23 mouse cellular contexts compared by ENCODE assay signal in the genomic region with DNA sequence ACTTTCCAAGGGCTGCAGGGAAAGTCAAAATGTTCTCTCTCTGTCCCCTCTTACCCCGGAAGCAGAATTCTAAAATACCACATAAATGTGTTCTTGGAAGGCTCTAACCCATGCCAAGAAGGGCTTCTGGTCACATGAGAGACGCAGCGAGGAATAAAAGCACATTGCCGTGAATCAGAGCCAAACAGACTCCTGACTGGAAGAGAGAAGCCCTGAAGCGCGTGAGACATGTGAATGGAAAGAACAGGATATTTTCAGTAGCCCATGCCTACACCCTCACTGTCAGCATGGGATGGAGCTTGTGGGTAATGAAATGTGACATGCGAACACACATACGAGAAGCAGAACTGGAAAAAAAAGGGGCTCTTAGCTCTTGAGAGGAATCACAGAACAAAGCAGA.
DNase-seq lines count a peak whose midpoint lies in the region; ATAC-seq and TF ChIP-seq lines count a peak whose summit lies in the region.
"Had no signal": no experiment of that assay in that cellular context is flagged by ENCODE, and none has a peak within 500 bp of the region (broad histone marks: within the 10 kb centered on the region; RNA-seq: fewer than 3 reads in every experiment).

No protein-coding gene starts in this region.

- no peak overlapping the region for H3K4me3 ChIP-seq in embryonic facial prominence, embryonic 14.5 days (ENCODE audit: low read depth, low read length)
- no peak overlapping the region for H3K4me3 ChIP-seq in embryonic facial prominence, embryonic 10.5 days
- no peak overlapping the region for H3K4me3 ChIP-seq in kidney, adult 2 months (ENCODE audit: insufficient read depth, low read depth, low read length)
- H3K4me3 ChIP-seq in lung, embryonic 14.5 days (ENCODE audit: low read depth, low read length), result no peak overlapping the region
- H3K4me3 ChIP-seq in limb, embryonic 10.5 days, result no peak overlapping the region
- H3K4me3 ChIP-seq: embryonic facial prominence, embryonic 15.5 days; erythroblast, embryonic 14.5 days; forebrain, embryonic 10.5 days; forebrain, embryonic 15.5 days; hindbrain, embryonic 13.5 days had no signal

- no peaks in the 10 kb centered on the region for H3K36me3 ChIP-seq in embryonic facial prominence, embryonic 14.5 days (ENCODE audit: control insufficient read depth, insufficient read depth, low read length)
- H3K36me3 ChIP-seq in embryonic facial prominence, embryonic 10.5 days (replicated peaks), result no peaks in the 10 kb centered on the region
- H3K36me3 ChIP-seq in kidney, adult 2 months (ENCODE audit: control insufficient read depth, insufficient read depth, low read length), result no peaks in the 10 kb centered on the region
- H3K36me3 ChIP-seq in lung, embryonic 14.5 days (ENCODE audit: insufficient read depth), result no peaks in the 10 kb centered on the region
- H3K36me3 ChIP-seq in limb, embryonic 10.5 days, result no peaks in the 10 kb centered on the region
- H3K36me3 ChIP-seq: embryonic facial prominence, embryonic 15.5 days; forebrain, embryonic 10.5 days; forebrain, embryonic 15.5 days; G1E; hindbrain, embryonic 13.5 days had no signal

- no peak for ATAC-seq in embryonic facial prominence, embryonic 14.5 days (ENCODE audit: low read depth)
- ATAC-seq in lung, embryonic 14.5 days (ENCODE audit: insufficient read depth), result no peak
- ATAC-seq: CD4-positive, CD25-positive, alpha-beta regulatory T cell, adult 4 months; forebrain, embryonic 15.5 days; hindbrain, postnatal 0 days had no signal

- H3K27ac ChIP-seq in embryonic facial prominence, embryonic 14.5 days (replicated peaks; ENCODE audit: low read depth, low read length), result no peak overlapping the region
- H3K27ac ChIP-seq in embryonic facial prominence, embryonic 10.5 days (replicated peaks), result no peak overlapping the region
- H3K27ac ChIP-seq in kidney, adult 2 months (ENCODE audit: insufficient read depth, low read depth, low read length), result no peak overlapping the region
- H3K27ac ChIP-seq in lung, embryonic 14.5 days (ENCODE audit: low read depth), result no peak overlapping the region
- H3K27ac ChIP-seq in limb, embryonic 10.5 days, result no peak overlapping the region
- H3K27ac ChIP-seq: embryonic facial prominence, embryonic 15.5 days; forebrain, embryonic 10.5 days; forebrain, embryonic 15.5 days; hindbrain, embryonic 13.5 days; hindbrain, postnatal 0 days had no signal

- H3K27me3 ChIP-seq in embryonic facial prominence, embryonic 14.5 days (replicated peaks; ENCODE audit: control insufficient read depth, insufficient read depth, low read length), result no peaks in the 10 kb centered on the region
- no peaks in the 10 kb centered on the region for H3K27me3 ChIP-seq in embryonic facial prominence, embryonic 10.5 days (replicated peaks; ENCODE audit: low read depth, poor library complexity, severe bottlenecking)
- no peaks in the 10 kb centered on the region for H3K27me3 ChIP-seq in kidney, adult 2 months (replicated peaks; ENCODE audit: control insufficient read depth, insufficient read depth, low read length)
- H3K27me3 ChIP-seq in lung, embryonic 14.5 days (ENCODE audit: insufficient read depth, low read length), result no peaks in the 10 kb centered on the region
- no peaks in the 10 kb centered on the region for H3K27me3 ChIP-seq in limb, embryonic 10.5 days (ENCODE audit: low read depth, poor library complexity, severe bottlenecking)
- H3K27me3 ChIP-seq: embryonic facial prominence, embryonic 15.5 days; forebrain, embryonic 15.5 days; hindbrain, embryonic 13.5 days had no signal

- no peaks in the 10 kb centered on the region for H3K9me3 ChIP-seq in embryonic facial prominence, embryonic 14.5 days (ENCODE audit: control insufficient read depth, low read length)
- no peaks in the 10 kb centered on the region for H3K9me3 ChIP-seq in embryonic facial prominence, embryonic 10.5 days
- H3K9me3 ChIP-seq in lung, embryonic 14.5 days (ENCODE audit: low read depth, low read length), result no peaks in the 10 kb centered on the region
- H3K9me3 ChIP-seq in limb, embryonic 10.5 days (replicated peaks), result no peaks in the 10 kb centered on the region
- H3K9me3 ChIP-seq: embryonic facial prominence, embryonic 15.5 days; forebrain, embryonic 10.5 days; forebrain, embryonic 15.5 days; G1E; hindbrain, embryonic 13.5 days had no signal

- DNase-seq in embryonic facial prominence, embryonic 14.5 days (ENCODE audit: low spot score), result peak; percentile 44
- DNase-seq in embryonic facial prominence, embryonic 10.5 days (ENCODE audit: low spot score), result no peak
- DNase-seq in kidney, adult 2 months, result peak; percentile 19
- no peak for DNase-seq in kidney, postnatal 25 days
- DNase-seq in lung, embryonic 14.5 days, result peak; percentile 28
- no peak for DNase-seq in lung, adult 18-20 months
- DNase-seq in retina, embryonic 14.5 days (ENCODE audit: low spot score), result peak; percentile 12
- DNase-seq in limb, embryonic 10.5 days (ENCODE audit: low spot score), result no peak
- DNase-seq: adrenal gland, adult 8-10 months; B cell, adult 2 months; cerebellum, adult 18-20 months; cerebellum, adult 9-11 months; cerebellum, postnatal 36 days; gastrocnemius, postnatal 14 days; heart, postnatal 10 days had no signal

- H3K9ac ChIP-seq in embryonic facial prominence, embryonic 14.5 days (ENCODE audit: low read depth, low read length), result no peak overlapping the region
- H3K9ac ChIP-seq in lung, embryonic 14.5 days, result no peak overlapping the region
- H3K9ac ChIP-seq: embryonic facial prominence, embryonic 15.5 days; forebrain, embryonic 15.5 days; hindbrain, embryonic 13.5 days had no signal

- no peak overlapping the region for H3K4me2 ChIP-seq in embryonic facial prominence, embryonic 14.5 days (ENCODE audit: low read depth, low read length)
- no peak overlapping the region for H3K4me2 ChIP-seq in lung, embryonic 14.5 days
- H3K4me2 ChIP-seq: embryonic facial prominence, embryonic 15.5 days; forebrain, embryonic 15.5 days; hindbrain, embryonic 13.5 days had no signal

- TF ChIP-seq POLR2A in kidney, adult 2 months (IDR thresholded peaks at IDR 0.05; ENCODE audit: low read depth, low read length), result no peak

- no peaks in the 10 kb centered on the region for H3K4me1 ChIP-seq in embryonic facial prominence, embryonic 14.5 days (ENCODE audit: control insufficient read depth, insufficient read depth, low read length)
- H3K4me1 ChIP-seq in embryonic facial prominence, embryonic 10.5 days, result 0 out of 2 replicates have a peak, but pooled peaks cover 3% of the 10 kb centered on the region
- H3K4me1 ChIP-seq in kidney, adult 2 months (ENCODE audit: control insufficient read depth, insufficient read depth, low read length), result no peaks in the 10 kb centered on the region
- no peaks in the 10 kb centered on the region for H3K4me1 ChIP-seq in lung, embryonic 14.5 days (ENCODE audit: insufficient read depth)
- no peaks in the 10 kb centered on the region for H3K4me1 ChIP-seq in limb, embryonic 10.5 days
- H3K4me1 ChIP-seq: forebrain, embryonic 10.5 days; forebrain, embryonic 15.5 days; hindbrain, embryonic 13.5 days had no signal

- TF ChIP-seq CTCF in kidney, adult 2 months (conservative IDR thresholded peaks at IDR 0.05; ENCODE audit: insufficient read depth, insufficient read length, low read depth, low read length), result no peak
- no peak for TF ChIP-seq CTCF in lung, embryonic 14.5 days (IDR thresholded peaks at IDR 0.05; ENCODE audit: low read depth)

- 61% methylated on average over 8 of the region's 8 CpGs for WGBS in embryonic facial prominence, embryonic 14.5 days
- WGBS in embryonic facial prominence, embryonic 10.5 days, result 91% methylated on average over 8 of the region's 8 CpGs
- 63% methylated on average over 8 of the region's 8 CpGs for WGBS in kidney, adult 2 months
- WGBS in lung, embryonic 14.5 days, result 73% methylated on average over 8 of the region's 8 CpGs
- 90% methylated on average over 8 of the region's 8 CpGs for WGBS in limb, embryonic 10.5 days

Comparison
In these comparisons a context has a peak if more than half of its experiments do, and no peak if none do; other contexts are left out.
1. DNase-seq: peak in embryonic facial prominence, embryonic 14.5 days (single experiment), kidney, adult 2 months (single experiment), lung, embryonic 14.5 days (single experiment) and retina, embryonic 14.5 days (single experiment); none in embryonic facial prominence, embryonic 10.5 days (single experiment), kidney, postnatal 25 days (0 of 2), lung, adult 18-20 months (0 of 2) and limb, embryonic 10.5 days (single experiment).